Mouse (Mus musculus) ES-E14 (cell line): ENCODE measurements at regions not wholly inside any gene's neighbourhood (a gene's known extent, or its start where the extent isn't known, plus 50 kb on each side); places are given as distances from the start of the nearest gene placed in this dataset.

Experiments used
- CHD2 ChIP-seq: IDR thresholded peaks from 2 replicates; pipeline ENCODE4 v1.6.1; 2014; ENCODE audit warnings: mild to moderate bottlenecking, low read depth, low read length, inconsistent platforms
- ZC3H11A ChIP-seq: IDR thresholded peaks from 2 replicates; pipeline ENCODE4 v1.6.1; 2012; ENCODE audit warnings: low read depth, mild to moderate bottlenecking, inconsistent platforms, low read length, borderline replicate concordance
- ZNF384 ChIP-seq: IDR thresholded peaks from 2 replicates; pipeline ENCODE4 v1.6.1; 2012; ENCODE audit warnings: low read depth, low read length, inconsistent platforms

GRCm38 (mm10) chr3:35341840-35342239 is 412.1 kb upstream of the Atp11b start:
- TF ChIP-seq ZC3H11A (no peak), CHD2 (no peak), ZNF384 (no peak)
